Mouse (Mus musculus) hindbrain, postnatal 0 days (tissue): Measurements from ENCODE around the gene Myo9a. TPM values are rescaled to one million over a fixed set of nuclear protein-coding genes. Genes with fewer than 3 reads are reported as not detected.

Source experiments
- ATAC-seq: fragments of 200-750 bp; cut with Nextera tagmentation; 2 replicates; pipeline ENCODE4 v1.8.0; 2017; ENCODE audit warnings: mild to moderate bottlenecking, moderate TSS enrichment, moderate library complexity
- DNase-seq: peaks from one replicate; pipeline ENCODE4 v3.0.0-alpha.2; 2015; ENCODE audit warnings: low spot score
- H3K27ac ChIP-seq: fragments of 300-500 bp; sonication (generic); 2 replicates; pipeline ENCODE4 v1.5.1; 2014; ENCODE audit warnings: mild to moderate bottlenecking
- H3K27me3 ChIP-seq: fragments of 300-500 bp; sonication (generic); 2 replicates; pipeline ENCODE4 v1.6.1; 2014; ENCODE audit warnings: low read length, mixed read lengths; ENCODE audit not compliant: insufficient read depth
- H3K36me3 ChIP-seq: fragments of 300-500 bp; sonication (generic); 2 replicates; pipeline ENCODE4 v1.6.1; 2014; ENCODE audit warnings: low read length, mixed read lengths; ENCODE audit not compliant: insufficient read depth
- H3K4me1 ChIP-seq: fragments of 300-500 bp; sonication (generic); 2 replicates; pipeline ENCODE4 v1.6.1; 2014; ENCODE audit warnings: antibody characterized with exemption, low read length, mixed read lengths; ENCODE audit not compliant: insufficient read depth
- H3K4me2 ChIP-seq: fragments of 300-500 bp; sonication (generic); 2 replicates; pipeline ENCODE4 v1.6.1; 2014; ENCODE audit warnings: low read depth, mild to moderate bottlenecking, low read length, moderate library complexity, mixed read lengths
- H3K4me3 ChIP-seq: fragments of 300-500 bp; sonication (generic); 2 replicates; pipeline ENCODE4 v1.5.1; 2014; ENCODE audit warnings: low read length
- H3K9ac ChIP-seq: fragments of 300-500 bp; sonication (generic); replicated peaks from 2 replicates; pipeline ENCODE4 v1.6.1; 2014; ENCODE audit warnings: mild to moderate bottlenecking, low read length, moderate library complexity, mixed read lengths
- H3K9me3 ChIP-seq: fragments of 300-500 bp; sonication (generic); 2 replicates; pipeline ENCODE4 v1.6.1; 2016; ENCODE audit warnings: low read length, mixed read lengths
- CTCF ChIP-seq: IDR thresholded peaks from 2 replicates; pipeline ENCODE4 v1.5.1; 2016; ENCODE audit warnings: antibody characterized with exemption, control low read depth, low read depth
- WGBS: fragments of 180-500 bp; shearing (Covaris S2); extraction: QIAGEN DNeasy Blood & Tissue Kit; methylation state at CpG from one replicate; pipeline ENCODE4 v1.1.7; 2014; 5-methylcytosine and 5-hydroxymethylcytosine counted together
- polyA plus RNA-seq: library from polyadenylated mRNA; unstranded; fragments of >200 nt; fragmentation: Nextera tagmentation; extraction: Ambion mirVana; gene quantifications from 2 replicates; pipeline ENCODE4 v1.2.1, GENCODE M21; 2015
- total RNA-seq: library from RNA; depleted of rRNA; stranded (reverse); fragments of >200 nt; gene quantifications from 2 replicates; pipeline ENCODE4 v1.2.3, GENCODE M21; 2014

The Myo9a gene
- total and polyA plus RNA-seq, 2 experiments from 2014 or later: 15.4 to 25.0 TPM

DNA sequence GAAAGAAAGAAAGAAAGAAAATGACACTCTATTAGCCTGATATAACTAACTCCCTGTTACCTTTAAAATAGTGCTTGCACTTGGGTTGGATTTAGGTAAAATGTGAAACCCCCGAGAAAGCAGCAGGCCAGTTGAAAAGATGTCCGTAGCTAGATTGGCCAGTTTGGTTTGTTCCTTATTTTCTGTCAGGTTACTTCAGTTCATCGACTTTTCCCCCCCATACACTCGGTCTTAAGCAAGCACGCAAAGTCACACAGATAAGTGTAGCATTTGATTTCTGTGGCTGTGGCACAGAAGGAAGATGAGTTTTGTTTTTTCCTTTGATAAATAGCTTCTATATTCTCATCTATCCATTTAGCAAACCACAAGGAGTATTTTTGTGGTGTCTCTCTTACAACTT, 19.6 kb upstream of the Myo9a start:
- Histone ChIP-seq H3K4me1 (no peaks in the 10 kb centered on the region), H3K9ac (no peak overlapping the region), H3K4me2 (no peak overlapping the region), H3K9me3 (no peaks in the 10 kb centered on the region), H3K27me3 (no peaks in the 10 kb centered on the region), H3K27ac (no peak overlapping the region), H3K36me3 (no peaks in the 10 kb centered on the region), H3K4me3 (no peak overlapping the region)
- no peak for TF ChIP-seq CTCF
- DNase-seq: no peak
- ATAC-seq: no peak
- WGBS: 96% methylated on average over 5 of the region's 5 CpGs

DNA sequence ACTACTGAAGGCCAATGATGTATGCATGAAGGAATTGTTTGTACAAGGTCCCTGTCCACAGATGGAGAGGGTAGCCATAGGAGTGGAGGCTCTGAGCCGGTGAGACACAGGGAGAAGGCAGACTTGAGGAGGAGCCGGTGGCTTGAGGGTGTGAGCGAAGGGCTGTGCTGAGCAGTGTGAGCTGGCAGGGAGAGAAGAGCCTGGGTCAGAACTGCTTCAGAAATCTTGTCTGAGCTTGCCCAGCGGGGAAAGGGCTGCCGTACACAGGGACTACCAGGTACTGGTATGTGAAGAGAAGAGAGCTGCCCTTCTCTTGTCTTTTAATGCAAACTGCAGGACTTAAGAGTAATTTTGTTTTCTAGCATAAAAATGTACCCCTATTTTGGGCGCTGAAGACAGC, 17.6 kb upstream of the Myo9a start:
- H3K9ac ChIP-seq: no peak overlapping the region
- ATAC-seq: no peak

DNA sequence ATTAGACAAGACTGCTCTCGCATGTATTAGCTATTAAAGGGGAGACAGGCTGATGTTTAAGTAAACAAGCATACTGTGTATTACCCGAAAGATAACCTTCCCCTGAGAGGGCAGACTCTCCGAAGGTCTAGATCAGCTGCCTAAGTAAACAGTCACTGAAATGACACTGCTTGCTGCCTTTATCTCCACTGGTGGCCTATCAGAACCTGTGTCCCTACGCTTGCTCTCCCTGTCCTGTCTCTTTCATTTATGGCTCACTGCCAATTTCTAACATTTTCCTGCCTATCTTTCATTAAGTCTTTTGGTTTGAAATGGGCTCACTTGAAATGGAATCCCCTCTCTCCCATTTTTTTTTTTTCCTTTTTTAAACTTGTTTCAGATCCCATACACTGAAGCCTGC, 15.3 kb upstream of the Myo9a start:
- ATAC-seq (no peak), DNase-seq (no peak)
- TF ChIP-seq CTCF: no peak
- H3K9me3 ChIP-seq: no peaks in the 10 kb centered on the region
- no peak overlapping the region for H3K4me3 ChIP-seq
- no peak overlapping the region for H3K27ac ChIP-seq
- H3K4me1 ChIP-seq: no peaks in the 10 kb centered on the region
- no peaks in the 10 kb centered on the region for H3K27me3 ChIP-seq
- WGBS: 68% methylated on average over 4 of the region's 4 CpGs
- no peak overlapping the region for H3K4me2 ChIP-seq
- no peaks in the 10 kb centered on the region for H3K36me3 ChIP-seq
- H3K9ac ChIP-seq: no peak overlapping the region

More for the DNA sequence above, 17.6 kb upstream of the Myo9a start:
- Histone ChIP-seq H3K4me3 (no peak overlapping the region), H3K27ac (no peak overlapping the region), H3K27me3 (no peaks in the 10 kb centered on the region), H3K4me1 (no peaks in the 10 kb centered on the region), H3K36me3 (no peaks in the 10 kb centered on the region), H3K4me2 (no peak overlapping the region), H3K9me3 (no peaks in the 10 kb centered on the region)
- no peak for DNase-seq
- WGBS: 81% methylated on average over 6 of the region's 6 CpGs
- no peak for TF ChIP-seq CTCF

DNA sequence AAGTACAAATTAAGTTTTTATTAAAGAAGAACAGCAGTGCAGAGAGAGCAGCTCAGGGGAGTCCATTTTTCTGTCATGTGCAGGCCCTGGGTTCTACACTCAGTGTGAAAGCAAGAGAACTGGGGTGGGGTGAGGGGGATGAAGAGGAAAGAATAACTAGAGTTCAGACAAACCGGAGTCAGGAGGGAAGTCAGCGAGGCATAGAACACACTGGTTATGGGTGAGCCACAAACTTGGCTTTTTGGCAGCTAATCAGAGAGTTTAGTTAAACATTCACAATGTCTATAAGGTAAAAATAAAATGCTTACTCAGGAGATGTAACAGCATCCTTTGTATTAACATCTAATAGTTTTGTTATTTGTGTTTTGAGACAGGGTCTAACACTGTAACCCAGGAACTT, 10.1 kb upstream of the Myo9a start:
- H3K4me2 ChIP-seq: no peak overlapping the region
- H3K36me3 ChIP-seq: no peaks in the 10 kb centered on the region
- H3K9ac ChIP-seq: no peak overlapping the region
- H3K4me1 ChIP-seq: no peaks in the 10 kb centered on the region
- no peak overlapping the region for H3K4me3 ChIP-seq
- H3K27ac ChIP-seq: no peak overlapping the region
- no peak for ATAC-seq
- 90% methylated on average over 2 of the region's 2 CpGs for WGBS
- no peaks in the 10 kb centered on the region for H3K9me3 ChIP-seq
- H3K27me3 ChIP-seq: no peaks in the 10 kb centered on the region
- TF ChIP-seq CTCF: no peak
- DNase-seq: no peak

DNA sequence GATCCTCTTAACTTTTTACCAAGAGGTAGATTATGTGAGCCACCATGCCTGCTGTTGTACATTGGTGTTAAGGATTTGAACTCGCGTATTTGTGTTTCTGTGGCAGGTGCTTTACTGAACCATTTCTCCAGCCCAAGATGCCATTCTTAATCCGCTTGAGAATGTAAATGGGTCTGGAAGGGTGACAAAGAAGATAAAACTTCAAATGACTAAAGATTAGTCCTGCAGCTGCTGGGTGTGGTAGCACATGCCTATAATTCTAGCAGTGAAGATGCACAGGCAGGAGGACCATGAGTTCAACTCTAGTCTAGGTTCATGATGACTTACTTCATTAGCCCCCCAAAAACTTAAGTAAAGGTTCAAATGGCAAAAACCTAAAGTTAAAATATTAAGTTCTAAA, 6.8 kb upstream of the Myo9a start:
- no peak overlapping the region for H3K4me2 ChIP-seq
- no peaks in the 10 kb centered on the region for H3K27me3 ChIP-seq
- TF ChIP-seq CTCF: no peak
- no peak for ATAC-seq
- no peak overlapping the region for H3K27ac ChIP-seq
- H3K4me1 ChIP-seq: no peaks in the 10 kb centered on the region
- H3K9me3 ChIP-seq: no peaks in the 10 kb centered on the region
- H3K4me3 ChIP-seq: no peak overlapping the region
- DNase-seq: no peak
- WGBS: 94% methylated on average over 3 of the region's 3 CpGs
- H3K36me3 ChIP-seq: no peaks in the 10 kb centered on the region
- no peak overlapping the region for H3K9ac ChIP-seq

DNA sequence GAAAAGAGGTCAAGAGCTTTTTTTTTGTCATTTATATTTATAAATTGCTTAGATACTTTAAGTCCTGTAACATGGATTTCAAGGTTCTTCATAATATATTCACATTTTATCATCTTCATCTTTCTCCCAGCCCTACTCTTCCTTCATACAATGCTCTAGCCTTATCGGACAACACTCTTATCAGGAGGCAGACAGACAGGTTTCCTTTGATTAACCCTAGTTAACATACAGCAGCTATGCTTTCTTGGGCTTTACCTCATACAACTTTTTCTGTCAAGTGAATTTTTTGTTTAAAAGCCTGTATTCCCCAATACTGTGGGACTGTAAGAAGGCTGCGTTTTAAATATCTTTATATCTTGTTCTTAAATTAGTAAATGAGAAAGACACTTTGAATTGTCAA, 2.3 kb upstream of the Myo9a start:
- no peak overlapping the region for H3K4me3 ChIP-seq
- no peak overlapping the region for H3K27ac ChIP-seq
- no peaks in the 10 kb centered on the region for H3K36me3 ChIP-seq
- no peak for TF ChIP-seq CTCF
- ATAC-seq (no peak), DNase-seq (no peak)
- no peak overlapping the region for H3K9ac ChIP-seq
- no peaks in the 10 kb centered on the region for H3K9me3 ChIP-seq
- no peaks in the 10 kb centered on the region for H3K27me3 ChIP-seq
- H3K4me1 ChIP-seq: no peaks in the 10 kb centered on the region; the same call in 1 of the 2 replicates
- 94% methylated on average over 2 of the region's 2 CpGs for WGBS
- no peak overlapping the region for H3K4me2 ChIP-seq

DNA sequence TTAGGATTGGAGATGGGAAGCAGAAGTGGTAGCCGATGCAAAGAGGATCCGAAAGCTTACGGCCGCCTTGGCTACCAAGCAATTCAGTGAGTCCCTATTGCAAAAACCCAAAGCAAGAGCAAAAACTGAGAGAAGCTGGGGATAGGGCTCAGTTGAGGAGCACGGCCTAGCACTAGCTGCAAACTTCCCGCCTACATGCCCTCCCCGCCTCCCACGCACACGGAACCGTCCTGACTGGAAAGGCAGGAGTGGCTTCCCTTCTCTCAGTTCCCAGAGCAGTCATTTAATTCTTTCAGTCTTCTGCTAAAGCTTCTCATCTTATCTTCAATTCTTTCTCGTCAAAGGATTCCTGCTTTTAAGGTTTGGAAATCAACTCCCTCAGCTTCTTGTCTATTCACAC, 1.7 kb upstream of the Myo9a start:
- Histone ChIP-seq H3K27me3 (no peaks in the 10 kb centered on the region), H3K36me3 (no peaks in the 10 kb centered on the region), H3K9me3 (no peaks in the 10 kb centered on the region), H3K27ac (no peak overlapping the region), H3K9ac (no peak overlapping the region), H3K4me1 (no peaks in the 10 kb centered on the region; the same call in 1 of the 2 replicates), H3K4me2 (no peak overlapping the region), H3K4me3 (no peak overlapping the region)
- DNase-seq (no peak), ATAC-seq (no peak)
- 84% methylated on average over 11 of the region's 11 CpGs for WGBS
- no peak for TF ChIP-seq CTCF
